Mouse (Mus musculus) bone marrow, adult 2 months (tissue): ENCODE results near the gene Tmprss9.

Experiments used
- CTCF ChIP-seq: fragments of 200-500 bp; IDR thresholded peaks from 2 replicates; pipeline ENCODE4 v1.5.1; 2011; ENCODE audit warnings: low read length, control low read depth; ENCODE audit not compliant: control insufficient read depth, insufficient read depth
- POLR2A ChIP-seq: fragments of 200-500 bp; IDR thresholded peaks from 2 replicates; pipeline ENCODE4 v1.6.1; 2011; ENCODE audit warnings: low read depth, mild to moderate bottlenecking, control low read depth, low read length, borderline replicate concordance; ENCODE audit not compliant: control insufficient read depth

- TF ChIP-seq CTCF = no peak
- no peak for TF ChIP-seq POLR2A
Measured at GRCm38 (mm10) chr10:80914253-80914656, 42.6 kb downstream of the Tmprss9 start.
